Mouse (Mus musculus) testis, postnatal 10 days (tissue): ENCODE measurements around the gene Ralgapa2.

Experiments used
- DNase-seq: peaks from one replicate; pipeline ENCODE4 v3.0.0; 2021; ENCODE audit warnings: low spot score

Ralgapa2 gene

GRCm38 (mm10) chr2:146302094-146302699, 209.9 kb downstream of the Ralgapa2 start:
- DNase-seq: no peak

- DNase-seq: no peak
Measured at GRCm38 (mm10) chr2:146300500-146301020, 211.6 kb downstream of the Ralgapa2 start.

GRCm38 (mm10) chr2:146299841-146300460, 212.2 kb downstream of the Ralgapa2 start:
- DNase-seq: no peak

GRCm38 (mm10) chr2:146293538-146293937, 218.6 kb downstream of the Ralgapa2 start:
- no peak for DNase-seq

GRCm38 (mm10) chr2:146290871-146291637, 221.1 kb downstream of the Ralgapa2 start:
- no peak for DNase-seq

GRCm38 (mm10) chr2:146290366-146290765, 221.8 kb downstream of the Ralgapa2 start:
- no peak for DNase-seq

GRCm38 (mm10) chr2:146289394-146289793, 222.8 kb downstream of the Ralgapa2 start:
- DNase-seq: no peak

- no peak for DNase-seq
Measured at GRCm38 (mm10) chr2:146288326-146288725, 223.8 kb downstream of the Ralgapa2 start.

- DNase-seq: no peak
Measured at GRCm38 (mm10) chr2:146287531-146287930, 224.6 kb downstream of the Ralgapa2 start.

- no peak for DNase-seq
Measured at GRCm38 (mm10) chr2:146281346-146281745, 230.8 kb downstream of the Ralgapa2 start.

GRCm38 (mm10) chr2:146280921-146281274, 231.2 kb downstream of the Ralgapa2 start:
- DNase-seq: no peak

GRCm38 (mm10) chr2:146280221-146280920, 231.8 kb downstream of the Ralgapa2 start:
- DNase-seq: no peak

GRCm38 (mm10) chr2:146279430-146280220, 232.5 kb downstream of the Ralgapa2 start:
- DNase-seq: no peak

- DNase-seq: no peak
Measured at GRCm38 (mm10) chr2:146278381-146278780, 233.8 kb downstream of the Ralgapa2 start.

GRCm38 (mm10) chr2:146266539-146266938, 245.6 kb downstream of the Ralgapa2 start:
- DNase-seq: no peak

GRCm38 (mm10) chr2:146265045-146265444, 247.1 kb downstream of the Ralgapa2 start:
- no peak for DNase-seq

- DNase-seq: no peak
Measured at GRCm38 (mm10) chr2:146262966-146263365, 249.2 kb downstream of the Ralgapa2 start.

GRCm38 (mm10) chr2:146262215-146262614, 249.9 kb downstream of the Ralgapa2 start:
- DNase-seq: no peak

- DNase-seq: no peak
Measured at GRCm38 (mm10) chr2:146261146-146261545, 251.0 kb downstream of the Ralgapa2 start.

- no peak for DNase-seq
Measured at GRCm38 (mm10) chr2:146259787-146260560, 252.2 kb downstream of the Ralgapa2 start.
